Mouse (Mus musculus) urinary bladder, postnatal 25 days (tissue): Measurements from ENCODE around the gene Mast4.

Experiments
- DNase-seq: peaks from one replicate; pipeline ENCODE4 v3.0.0; 2022; ENCODE audit warnings: low spot score

Gene Mast4

GRCm38 (mm10) chr13:102862397-102862796 is 471.9 kb downstream of the Mast4 start:
- no peak for DNase-seq

- no peak for DNase-seq
Measured at GRCm38 (mm10) chr13:102860733-102861132, 473.6 kb downstream of the Mast4 start.

- DNase-seq, result no peak
Measured at GRCm38 (mm10) chr13:102860135-102860534, 474.2 kb downstream of the Mast4 start.

- DNase-seq, result no peak
Measured at GRCm38 (mm10) chr13:102857539-102857838, 476.8 kb downstream of the Mast4 start.

GRCm38 (mm10) chr13:102856821-102857538 is 477.3 kb downstream of the Mast4 start:
- no peak for DNase-seq

GRCm38 (mm10) chr13:102852865-102853264 is 481.4 kb downstream of the Mast4 start:
- no peak for DNase-seq

GRCm38 (mm10) chr13:102851253-102851652 is 483.0 kb downstream of the Mast4 start:
- DNase-seq, result no peak

- DNase-seq, result no peak
Measured at GRCm38 (mm10) chr13:102850594-102850993, 483.7 kb downstream of the Mast4 start.

GRCm38 (mm10) chr13:102849068-102849467 is 485.2 kb downstream of the Mast4 start:
- no peak for DNase-seq

- no peak for DNase-seq
Measured at GRCm38 (mm10) chr13:102846473-102846872, 487.8 kb downstream of the Mast4 start.

GRCm38 (mm10) chr13:102842715-102843114 is 491.6 kb downstream of the Mast4 start:
- no peak for DNase-seq

GRCm38 (mm10) chr13:102842237-102842636 is 492.1 kb downstream of the Mast4 start:
- no peak for DNase-seq

- no peak for DNase-seq
Measured at GRCm38 (mm10) chr13:102839741-102840482, 494.4 kb downstream of the Mast4 start.

- no peak for DNase-seq
Measured at GRCm38 (mm10) chr13:102837427-102837826, 496.9 kb downstream of the Mast4 start.

- DNase-seq, result no peak
Measured at GRCm38 (mm10) chr13:102835336-102835735, 499.0 kb downstream of the Mast4 start.

GRCm38 (mm10) chr13:102818287-102818686 is 516.0 kb downstream of the Mast4 start:
- no peak for DNase-seq

GRCm38 (mm10) chr13:102816689-102817088 is 517.6 kb downstream of the Mast4 start:
- no peak for DNase-seq

- no peak for DNase-seq
Measured at GRCm38 (mm10) chr13:102815158-102815557, 519.1 kb downstream of the Mast4 start.

GRCm38 (mm10) chr13:102811129-102811832 is 523.0 kb downstream of the Mast4 start:
- DNase-seq, result peak; percentile 18

- no peak for DNase-seq
Measured at GRCm38 (mm10) chr13:102806652-102807051, 527.6 kb downstream of the Mast4 start.

- no peak for DNase-seq
Measured at GRCm38 (mm10) chr13:102805190-102805589, 529.1 kb downstream of the Mast4 start.

- no peak for DNase-seq
Measured at GRCm38 (mm10) chr13:102803206-102803605, 531.1 kb downstream of the Mast4 start.

- DNase-seq, result no peak
Measured at GRCm38 (mm10) chr13:102792157-102792556, 542.1 kb downstream of the Mast4 start.
